Mouse (Mus musculus): ENCODE results near the gene Gm12394.

DNA sequence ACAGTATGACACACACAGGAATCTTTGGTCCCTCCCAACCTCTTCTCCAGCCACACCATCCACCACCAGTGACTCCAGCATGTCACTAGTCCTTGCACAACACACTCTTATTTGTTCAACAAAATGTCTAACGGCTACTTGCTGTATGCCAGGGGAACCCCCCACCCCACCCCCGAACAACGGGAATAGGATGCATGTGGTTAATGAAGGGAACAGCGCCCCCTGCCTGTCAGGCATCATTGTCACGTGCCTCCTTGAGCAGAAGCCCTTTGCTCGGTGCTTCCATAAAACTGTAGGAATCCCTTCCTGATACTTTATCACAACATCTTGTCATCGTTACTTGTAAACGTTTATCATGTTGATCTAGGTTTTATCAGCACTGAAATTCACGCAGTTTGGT is 45.6 kb upstream of the Gm12394 start:
- no peak for TF ChIP-seq POLR2A (IDR thresholded peaks at IDR 0.05; ENCODE audit: extremely low read depth, insufficient read depth, low read length)
- peak; percentile 47 for TF ChIP-seq CTCF (IDR thresholded peaks at IDR 0.05; ENCODE audit: extremely low read depth, insufficient read depth, low read length)
